Mouse (Mus musculus) intestine, postnatal 0 days (tissue): ENCODE data around the gene Gna13. TPM values are rescaled to one million over a fixed set of nuclear protein-coding genes. Genes with fewer than 3 reads are reported as not detected.
"Not testable (repeated sequence)": the region's sequence is repeated elsewhere in the genome, so short reads cannot be mapped to it uniquely, and the experiment has no call there.

Experiments used
- ATAC-seq: fragments of 200-750 bp; cut with Nextera tagmentation; 2 replicates; pipeline ENCODE4 v1.8.0; 2017; ENCODE audit warnings: mild to moderate bottlenecking, moderate TSS enrichment, moderate library complexity
- H3K27ac ChIP-seq: fragments of 300-500 bp; sonication (generic); 2 replicates; pipeline ENCODE4 v1.5.1; 2014; ENCODE audit warnings: mild to moderate bottlenecking, low read depth, low read length, moderate library complexity
- H3K27me3 ChIP-seq: fragments of 300-500 bp; sonication (generic); replicated peaks from 2 replicates; pipeline ENCODE4 v1.6.1; 2014; ENCODE audit warnings: low read length, mixed read lengths; ENCODE audit not compliant: control insufficient read depth, insufficient read depth
- H3K36me3 ChIP-seq: fragments of 300-500 bp; sonication (generic); 2 replicates; pipeline ENCODE4 v1.6.1; 2014; ENCODE audit warnings: mild to moderate bottlenecking, moderate library complexity; ENCODE audit not compliant: control insufficient read depth, insufficient read depth
- H3K4me1 ChIP-seq: fragments of 300-500 bp; sonication (generic); replicated peaks from 2 replicates; pipeline ENCODE4 v1.6.1; 2014; ENCODE audit warnings: antibody characterized with exemption, low read length, mixed read lengths; ENCODE audit not compliant: control insufficient read depth, insufficient read depth
- H3K4me2 ChIP-seq: fragments of 300-500 bp; sonication (generic); replicated peaks from 2 replicates; pipeline ENCODE4 v1.6.1; 2014; ENCODE audit warnings: low read depth, mild to moderate bottlenecking, moderate library complexity
- H3K4me3 ChIP-seq: fragments of 300-500 bp; sonication (generic); 2 replicates; pipeline ENCODE4 v1.5.1; 2014; ENCODE audit warnings: low read depth, low read length
- H3K9ac ChIP-seq: fragments of 300-500 bp; sonication (generic); 2 replicates; pipeline ENCODE4 v1.6.1; 2014; ENCODE audit warnings: mild to moderate bottlenecking, low read depth, low read length
- H3K9me3 ChIP-seq: fragments of 300-500 bp; sonication (generic); 2 replicates; pipeline ENCODE4 v1.6.1; 2016; ENCODE audit warnings: mixed run types; ENCODE audit not compliant: control insufficient read depth
- CTCF ChIP-seq: sonication (generic); IDR thresholded peaks from 2 replicates; pipeline ENCODE4 v1.5.1; 2016; ENCODE audit warnings: low read depth, mild to moderate bottlenecking, control low read depth, antibody characterized with exemption, moderate library complexity
- WGBS: fragments of 180-500 bp; shearing (Covaris S2); extraction: QIAGEN DNeasy Blood & Tissue Kit; methylation state at CpG from one replicate; pipeline ENCODE4 v1.1.7; 2014; 5-methylcytosine and 5-hydroxymethylcytosine counted together
- polyA plus RNA-seq: library from polyadenylated mRNA; unstranded; fragments of >200 nt; fragmentation: Nextera tagmentation; extraction: Ambion mirVana; gene quantifications from 2 replicates; pipeline ENCODE4 v1.2.1, GENCODE M21; 2015

Gna13 gene
- polyA plus RNA-seq, 1 experiment from 2014 or later, result 81.7 TPM

DNA sequence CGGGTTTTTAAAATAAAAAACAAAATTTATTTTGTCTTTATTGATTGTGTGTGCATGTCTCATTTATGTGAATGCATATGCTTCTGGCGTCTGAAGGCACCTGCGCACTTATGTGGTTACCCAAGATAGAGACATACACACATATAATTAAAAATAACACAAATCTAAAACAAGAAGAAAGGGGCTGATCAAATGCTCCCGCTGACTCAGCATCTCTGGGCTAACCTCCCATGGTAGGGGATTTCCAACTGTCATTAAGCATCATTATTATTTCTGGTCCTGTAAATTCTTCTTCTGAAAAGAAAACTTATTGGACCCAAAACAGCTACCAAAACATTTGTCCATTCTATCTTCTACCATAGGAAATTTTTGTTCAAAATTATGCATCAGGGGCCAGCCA lies 27.9 kb upstream of the Gna13 start:
- no peak for ATAC-seq
- Histone ChIP-seq H3K4me3 (no peak overlapping the region), H3K4me2 (no peak overlapping the region), H3K9me3 (no peaks in the 10 kb centered on the region), H3K4me1 (no peaks in the 10 kb centered on the region), H3K9ac (no peak overlapping the region), H3K27ac (no peak overlapping the region), H3K36me3 (no peaks in the 10 kb centered on the region), H3K27me3 (no peaks in the 10 kb centered on the region)
- no peak for TF ChIP-seq CTCF
- WGBS, result 90% methylated on average over 4 of the region's 4 CpGs

GRCm38 (mm10) chr11:109335890-109336289 lies 26.7 kb upstream of the Gna13 start:
- H3K9me3 ChIP-seq, result no peaks in the 10 kb centered on the region
- no peak overlapping the region for H3K9ac ChIP-seq
- H3K4me1 ChIP-seq, result 0 out of 2 replicates have a peak, but pooled peaks cover 4% of the 10 kb centered on the region
- no peak for ATAC-seq
- no peak overlapping the region for H3K4me3 ChIP-seq
- H3K36me3 ChIP-seq, result no peaks in the 10 kb centered on the region
- H3K27ac ChIP-seq, result no peak overlapping the region
- TF ChIP-seq CTCF, result no peak
- 62% methylated on average over 6 of the region's 6 CpGs for WGBS
- H3K27me3 ChIP-seq, result no peaks in the 10 kb centered on the region
- H3K4me2 ChIP-seq, result no peak overlapping the region

DNA sequence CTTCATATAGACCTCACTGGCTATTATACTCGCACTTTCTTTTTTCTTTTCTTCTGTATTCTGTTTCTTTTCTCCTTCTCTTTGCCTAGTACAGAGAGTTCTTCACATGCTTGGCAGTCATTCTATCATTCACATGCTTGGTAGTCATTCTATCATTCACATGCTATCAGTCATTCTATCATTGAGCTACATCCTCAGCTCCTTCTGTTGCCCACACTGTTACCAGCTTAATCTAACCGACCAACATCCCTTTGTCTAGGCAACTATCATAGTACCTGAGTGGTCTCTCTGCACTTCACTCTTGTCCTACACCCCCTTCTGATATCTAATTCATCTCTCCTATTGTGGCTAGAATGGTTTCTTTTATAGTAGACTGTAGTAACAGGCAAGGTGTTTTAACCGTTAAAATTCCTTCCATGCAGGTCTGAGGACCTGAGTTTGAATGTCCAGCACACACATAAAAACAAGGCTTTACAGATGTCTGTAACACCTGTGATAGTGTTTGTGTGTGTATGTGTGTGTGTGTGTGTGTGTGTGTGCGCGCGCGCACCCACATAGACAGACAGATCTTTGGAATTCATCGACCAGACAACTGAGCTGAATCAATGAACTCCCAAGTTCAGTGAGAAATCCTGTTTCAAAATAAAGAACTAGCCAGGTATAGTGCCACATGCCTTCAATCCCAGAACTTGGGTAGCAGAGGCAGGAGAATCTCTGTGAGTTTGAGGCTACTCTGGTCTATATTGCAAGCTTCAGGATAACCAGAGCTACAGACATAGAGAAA lies 23.3 kb upstream of the Gna13 start:
- WGBS, result 94% methylated on average over 8 of the region's 8 CpGs
- Histone ChIP-seq H3K27me3 (no peaks in the 10 kb centered on the region), H3K4me3 (no peak overlapping the region), H3K9me3 (no peaks in the 10 kb centered on the region), H3K36me3 (no peaks in the 10 kb centered on the region), H3K4me2 (no peak overlapping the region), H3K4me1 (peaks cover 4% of the 10 kb centered on the region; the same call in 1 of the 2 replicates), H3K27ac (no peak overlapping the region), H3K9ac (no peak overlapping the region)
- TF ChIP-seq CTCF, result no peak
- ATAC-seq, result no peak

DNA sequence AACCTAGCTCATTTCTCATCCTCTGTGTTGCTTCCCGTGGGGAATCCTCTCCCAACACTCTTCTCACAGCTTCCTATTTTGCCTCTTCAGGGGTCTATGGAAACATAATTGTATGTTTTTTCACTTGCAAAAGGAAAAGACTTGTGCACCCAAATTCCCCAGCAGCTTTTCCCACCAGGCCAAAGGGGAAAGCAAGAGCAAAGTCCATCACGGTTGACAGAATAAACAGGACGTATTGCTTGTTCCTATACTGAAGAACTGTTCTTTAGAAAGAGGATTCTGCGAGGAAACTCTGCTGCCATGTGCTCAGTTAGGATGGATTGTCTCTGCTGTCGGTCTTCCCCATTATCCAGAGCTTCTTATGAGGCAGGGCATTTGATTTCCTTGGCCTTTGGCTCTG lies 22.1 kb upstream of the Gna13 start:
- WGBS, result 34% methylated on average over 5 of the region's 5 CpGs
- ATAC-seq, result no peak
- H3K36me3 ChIP-seq, result no peaks in the 10 kb centered on the region
- no peak overlapping the region for H3K4me2 ChIP-seq
- H3K4me3 ChIP-seq, result no peak overlapping the region
- H3K4me1 ChIP-seq, result peaks cover 7% of the 10 kb centered on the region; the same call in 1 of the 2 replicates
- no peak overlapping the region for H3K9ac ChIP-seq
- H3K27ac ChIP-seq, result no peak overlapping the region
- no peaks in the 10 kb centered on the region for H3K9me3 ChIP-seq
- no peaks in the 10 kb centered on the region for H3K27me3 ChIP-seq
- TF ChIP-seq CTCF, result no peak

DNA sequence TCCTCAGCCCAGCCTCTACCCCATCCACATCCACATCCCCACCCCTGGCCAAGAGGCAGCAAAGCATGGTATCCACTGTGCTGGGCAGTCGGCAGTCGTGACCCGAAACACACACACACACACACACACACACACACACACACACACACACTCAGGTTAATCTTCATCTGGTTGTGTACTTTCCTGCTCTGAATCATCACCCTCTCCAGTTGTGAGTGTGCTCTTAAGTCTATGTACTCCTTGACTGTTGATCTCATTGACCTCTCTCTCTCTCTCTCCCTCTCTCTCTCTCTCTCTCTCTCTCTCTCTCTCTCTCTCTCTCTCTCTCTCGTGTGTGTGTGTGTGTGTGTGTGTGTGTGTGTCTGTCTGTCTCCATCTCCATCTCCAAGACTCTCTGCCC lies 20.0 kb upstream of the Gna13 start:
- ATAC-seq, result not testable (repeated sequence)

DNA sequence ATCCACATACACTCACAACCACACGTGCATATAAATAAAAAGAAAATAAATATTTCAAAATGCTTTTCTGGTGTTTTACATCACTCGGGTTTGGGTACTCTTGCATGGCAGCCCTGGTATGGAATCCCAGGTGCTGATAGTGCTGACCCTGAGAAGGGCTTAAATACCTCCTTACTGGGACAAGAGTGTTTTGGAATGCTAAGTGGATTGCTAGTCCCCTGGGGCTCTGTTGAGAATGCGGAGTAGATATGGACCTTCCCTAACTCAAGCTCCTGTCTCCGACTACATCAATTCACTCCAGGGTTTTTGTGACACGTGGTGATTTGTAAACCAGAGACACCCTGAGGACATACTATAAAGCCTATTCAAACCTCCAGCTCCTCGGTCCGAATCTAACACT lies 19.1 kb upstream of the Gna13 start:
- 52% methylated on average over 7 of the region's 7 CpGs for WGBS
- no peak for ATAC-seq
- no peak overlapping the region for H3K9ac ChIP-seq

More for the DNA sequence above, 20.0 kb upstream of the Gna13 start:
- H3K4me3 ChIP-seq, H3K27me3 ChIP-seq, H3K9ac ChIP-seq, H3K9me3 ChIP-seq, H3K4me2 ChIP-seq, H3K27ac ChIP-seq, H3K36me3 ChIP-seq: not testable (repeated sequence)
- WGBS, result 90% methylated on average over 4 of the region's 4 CpGs
- peaks cover 23% of the 10 kb centered on the region for H3K4me1 ChIP-seq

More for the DNA sequence above, 19.1 kb upstream of the Gna13 start:
- no peak overlapping the region for H3K4me3 ChIP-seq
- H3K4me2 ChIP-seq, result peak overlapping the region; percentile 11; the same call in 1 of the 2 replicates
- TF ChIP-seq CTCF, result no peak
- H3K27ac ChIP-seq, result peak overlapping the region; percentile 41; the same call in 1 of the 2 replicates
- H3K9me3 ChIP-seq, result no peaks in the 10 kb centered on the region
- H3K36me3 ChIP-seq, result no peaks in the 10 kb centered on the region
- H3K27me3 ChIP-seq, result no peaks in the 10 kb centered on the region
- H3K4me1 ChIP-seq, result peaks cover 31% of the 10 kb centered on the region
